Mouse (Mus musculus) gastrocnemius, postnatal 14 days (tissue): ENCODE measurements around the gene Gm16513. TPM values are rescaled to one million over a fixed set of nuclear protein-coding genes. Genes with fewer than 3 reads are reported as not detected.
"Not testable (repeated sequence)": the region's sequence is repeated elsewhere in the genome, so short reads cannot be mapped to it uniquely, and the experiment has no call there.

ENCODE experiments used
- DNase-seq: peaks from one replicate; pipeline ENCODE4 v3.0.0; 2021; ENCODE audit warnings: mixed read lengths
- intact Hi-C: fragments of 180-260 bp; cut with DNase I; formaldehyde crosslinking; loops from one replicate; pipeline ENCODE4 v1.15.1; 2025; ENCODE audit warnings: low total_unique reads
- long read RNA-seq, 2 experiments: library from polyadenylated mRNA; stranded (forward); transcript quantifications; one replicate each; pipeline ENCODE4 v2.0.0; 2021
- total RNA-seq, 2 experiments: library from RNA; stranded (reverse); gene quantifications; 2 replicates each; pipeline ENCODE4 v1.2.3; 2021

The Gm16513 gene
- total RNA-seq: not detected
- long read RNA-seq, experiment 1: 0 reads
- long read RNA-seq, experiment 2: 0 reads

- DNase-seq, intact Hi-C loops: not testable (repeated sequence)
These were observed at the start of gene Gm16513 for GRCm38 (mm10) chr5:95182324-95182723. Gene Gm16513 (plus strand): TSS chr5:95182624.

Other genes with a start within 250 kb of the Gm16513 start
- gene Gm6367, start 194.0 kb upstream of the Gm16513 start, total RNA-seq: not detected
- not detected for gene Gm7942, start 75.7 kb upstream of the Gm16513 start, total RNA-seq
- gene Gm10424, start 90.1 kb downstream of the Gm16513 start, total RNA-seq: not detected
- gene Gm3259, start 123.3 kb downstream of the Gm16513 start, total RNA-seq: not detected